Mouse (Mus musculus): ENCODE measurements around the gene Scarb2. TPM values are rescaled to one million over a fixed set of nuclear protein-coding genes. Genes with fewer than 3 reads are reported as not detected.

The Scarb2 gene
- polyA plus RNA-seq, 1 experiment from 2014 or later, result 14.3 TPM

DNA sequence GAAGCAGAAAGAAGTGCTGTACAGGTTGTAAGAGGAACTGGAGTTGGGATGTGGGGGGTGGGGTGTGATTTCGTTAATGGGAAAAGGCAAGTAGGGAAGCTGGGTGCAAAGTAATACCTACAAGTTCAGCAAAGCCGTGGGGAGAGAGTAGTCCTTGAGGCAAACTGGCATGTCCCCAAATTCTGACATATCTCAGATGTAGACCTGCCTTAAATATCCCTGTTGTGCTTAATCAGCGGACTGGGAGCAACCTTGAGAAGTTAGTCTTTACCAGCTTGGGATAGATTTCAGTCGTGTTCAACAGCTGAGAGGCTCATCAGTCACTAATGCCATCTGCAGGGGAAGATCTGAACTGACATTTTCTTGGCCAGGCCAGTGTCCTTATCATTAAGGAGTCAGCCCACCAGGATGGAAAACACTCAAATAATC lies 318 bp downstream of the Scarb2 start:
- Histone ChIP-seq H3K36me3 (no peaks in the 10 kb centered on the region), H3K4me3 (peak overlapping the region; percentile 97), H3K4me1 (peaks cover 21% of the 10 kb centered on the region), H3K9me3 (no peaks in the 10 kb centered on the region), H3K27me3 (no peaks in the 10 kb centered on the region), H3K4me2 (peak overlapping the region; percentile 72), H3K9ac (no peak overlapping the region; the same call in 1 of the 2 replicates), H3K27ac (peak overlapping the region; percentile 98)
- 29% methylated on average over 4 of the region's 4 CpGs for WGBS
- no peak for ATAC-seq (ENCODE audit: insufficient number of reproducible peaks, low FRiP score, low TSS enrichment, low read depth)

- Histone ChIP-seq H3K4me1 (peaks cover 21% of the 10 kb centered on the region), H3K27me3 (no peaks in the 10 kb centered on the region), H3K27ac (peak overlapping the region; percentile 98), H3K9me3 (no peaks in the 10 kb centered on the region), H3K36me3 (no peaks in the 10 kb centered on the region), H3K4me3 (peak overlapping the region; percentile 97), H3K9ac (peak overlapping the region; percentile 91), H3K4me2 (peak overlapping the region; percentile 72)
- WGBS, result under 1% methylated on average over 47 of the region's 48 CpGs
- ATAC-seq (ENCODE audit: insufficient number of reproducible peaks, low FRiP score, low TSS enrichment, low read depth), result peak; percentile 97
Measured at GRCm38 (mm10) chr5:92505402-92505865, 1.2 kb downstream of the Scarb2 start.

GRCm38 (mm10) chr5:92504676-92505400 lies 1.8 kb downstream of the Scarb2 start:
- Histone ChIP-seq H3K9me3 (no peaks in the 10 kb centered on the region), H3K4me1 (peaks cover 21% of the 10 kb centered on the region), H3K36me3 (no peaks in the 10 kb centered on the region), H3K4me2 (peak overlapping the region; percentile 72), H3K4me3 (peak overlapping the region; percentile 97), H3K27ac (peak overlapping the region; percentile 98), H3K9ac (peak overlapping the region; percentile 91), H3K27me3 (no peaks in the 10 kb centered on the region)
- peak; percentile 70 for ATAC-seq (ENCODE audit: insufficient number of reproducible peaks, low FRiP score, low TSS enrichment, low read depth)
- WGBS, result under 1% methylated on average over 35 of the region's 35 CpGs

DNA sequence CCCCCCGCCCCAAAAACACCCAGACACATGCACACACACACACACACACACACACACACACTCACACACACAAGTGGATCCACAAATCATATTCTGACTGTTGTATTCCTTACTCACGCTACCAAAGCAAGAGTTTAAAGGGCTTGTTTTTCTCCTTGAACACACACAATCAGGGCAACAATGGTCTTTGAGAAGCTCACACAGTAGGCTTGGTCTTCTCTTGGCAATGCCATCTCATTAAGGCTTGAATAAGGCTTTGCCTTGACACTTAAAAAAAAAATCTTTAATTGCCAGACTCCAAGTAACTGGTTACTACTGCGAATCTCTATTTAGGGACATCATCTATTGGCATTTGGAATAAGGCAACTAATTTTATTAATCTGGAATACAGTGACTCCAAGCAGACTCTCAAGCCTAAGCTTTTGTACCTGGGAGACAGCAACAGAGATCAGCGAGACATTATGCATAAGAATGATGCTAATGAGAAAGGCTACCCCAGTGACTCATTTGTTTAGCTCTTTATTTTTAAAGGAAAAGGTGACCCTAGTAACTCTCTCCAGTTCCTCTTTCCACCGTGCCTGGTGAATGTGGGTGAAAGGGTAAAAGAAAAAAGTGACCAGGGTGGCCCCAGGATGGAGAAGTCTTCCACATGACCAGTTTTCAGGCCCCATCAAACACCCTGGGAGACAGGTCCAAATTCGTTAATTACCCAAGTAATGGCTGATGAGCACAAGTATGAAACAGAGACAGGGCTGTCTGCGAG lies 2.6 kb downstream of the Scarb2 start:
- Histone ChIP-seq H3K36me3 (no peaks in the 10 kb centered on the region), H3K4me3 (peak overlapping the region; percentile 97), H3K9me3 (no peaks in the 10 kb centered on the region), H3K4me2 (peak overlapping the region; percentile 72), H3K9ac (peak overlapping the region; percentile 91; the same call in 1 of the 2 replicates), H3K27ac (peak overlapping the region; percentile 98), H3K27me3 (no peaks in the 10 kb centered on the region), H3K4me1 (peaks cover 21% of the 10 kb centered on the region)
- ATAC-seq (ENCODE audit: insufficient number of reproducible peaks, low FRiP score, low TSS enrichment, low read depth), result no peak
- 41% methylated on average over 7 of the region's 7 CpGs for WGBS

DNA sequence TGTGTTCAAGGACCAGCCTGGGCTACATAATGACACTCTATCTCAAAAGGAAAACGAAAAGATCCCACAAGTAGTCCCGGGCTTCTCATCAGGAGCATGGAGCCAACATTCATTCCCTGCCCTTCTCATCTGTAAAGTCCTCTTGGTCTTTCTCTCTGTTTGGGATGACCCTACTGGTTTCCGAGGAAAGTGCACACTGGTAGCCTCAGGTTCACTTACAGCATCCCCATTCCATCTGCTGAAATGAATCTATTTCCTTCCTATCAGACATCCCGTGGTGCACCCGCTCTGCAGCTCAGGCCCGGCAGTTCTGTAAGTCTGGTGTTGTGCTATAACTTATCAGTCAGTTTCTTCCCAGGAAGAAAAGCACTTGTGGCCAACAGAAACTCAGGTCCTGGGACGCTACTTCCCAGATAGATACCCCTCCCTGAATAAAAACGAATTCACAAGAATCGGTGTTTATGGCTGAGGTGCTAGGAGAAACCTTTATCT lies 3.2 kb downstream of the Scarb2 start:
- Histone ChIP-seq H3K27me3 (no peaks in the 10 kb centered on the region), H3K9me3 (no peaks in the 10 kb centered on the region), H3K4me2 (peak overlapping the region; percentile 72; the same call in 1 of the 2 replicates), H3K9ac (no peak overlapping the region), H3K4me3 (0 out of 2 replicates have a peak overlapping the region, but pooled peaks have one; percentile 97), H3K36me3 (no peaks in the 10 kb centered on the region), H3K27ac (no peak overlapping the region), H3K4me1 (peaks cover 21% of the 10 kb centered on the region)
- WGBS, result 82% methylated on average over 9 of the region's 9 CpGs
- no peak for ATAC-seq (ENCODE audit: insufficient number of reproducible peaks, low FRiP score, low TSS enrichment, low read depth)

GRCm38 (mm10) chr5:92499378-92499777 lies 7.3 kb downstream of the Scarb2 start:
- no peaks in the 10 kb centered on the region for H3K27me3 ChIP-seq
- H3K27ac ChIP-seq, result no peak overlapping the region
- no peak overlapping the region for H3K4me2 ChIP-seq
- no peaks in the 10 kb centered on the region for H3K9me3 ChIP-seq
- H3K9ac ChIP-seq, result no peak overlapping the region
- no peak overlapping the region for H3K4me3 ChIP-seq
- ATAC-seq (ENCODE audit: insufficient number of reproducible peaks, low FRiP score, low TSS enrichment, low read depth), result no peak
- H3K4me1 ChIP-seq, result peaks cover 25% of the 10 kb centered on the region
- 35% methylated on average over 3 of the region's 3 CpGs for WGBS
- no peaks in the 10 kb centered on the region for H3K36me3 ChIP-seq

DNA sequence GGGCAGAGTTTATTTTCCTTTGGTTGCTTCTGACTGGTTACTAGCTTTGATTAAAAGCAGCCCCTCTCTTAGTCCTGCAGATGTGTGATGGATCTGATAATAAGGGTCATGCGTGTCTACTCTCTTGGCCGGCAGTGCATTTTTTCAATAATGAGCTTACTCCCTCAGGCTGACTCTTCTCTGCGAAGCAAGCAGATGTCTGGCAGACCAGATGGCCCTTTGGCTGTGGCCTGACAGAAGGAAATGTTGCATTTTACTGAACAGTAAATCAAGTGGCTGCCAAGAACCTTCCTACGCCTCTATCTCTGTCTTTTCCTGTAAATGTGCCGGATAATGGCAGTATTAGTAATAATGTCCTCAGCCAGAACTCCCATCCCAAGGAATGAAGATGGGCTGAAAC lies 8.0 kb downstream of the Scarb2 start:
- Histone ChIP-seq H3K4me1 (peaks cover 25% of the 10 kb centered on the region), H3K36me3 (no peaks in the 10 kb centered on the region), H3K9ac (no peak overlapping the region), H3K4me2 (no peak overlapping the region), H3K27me3 (no peaks in the 10 kb centered on the region), H3K9me3 (no peaks in the 10 kb centered on the region), H3K4me3 (no peak overlapping the region), H3K27ac (no peak overlapping the region)
- ATAC-seq (ENCODE audit: insufficient number of reproducible peaks, low FRiP score, low TSS enrichment, low read depth), result 0 out of 2 replicates have a peak, but pooled peaks have one; percentile 27
- WGBS, result 20% methylated on average over 5 of the region's 5 CpGs

GRCm38 (mm10) chr5:92498225-92498624 lies 8.4 kb downstream of the Scarb2 start:
- WGBS, result 65% methylated on average over 3 of the region's 3 CpGs

GRCm38 (mm10) chr5:92495771-92496409 lies 10.7 kb downstream of the Scarb2 start:
- no peaks in the 10 kb centered on the region for H3K36me3 ChIP-seq
- peaks cover 28% of the 10 kb centered on the region for H3K4me1 ChIP-seq
- no peak for ATAC-seq (ENCODE audit: insufficient number of reproducible peaks, low FRiP score, low TSS enrichment, low read depth)
- no peaks in the 10 kb centered on the region for H3K9me3 ChIP-seq
- H3K9ac ChIP-seq, result no peak overlapping the region
- no peak overlapping the region; the same call in 1 of the 2 replicates for H3K27ac ChIP-seq
- H3K27me3 ChIP-seq, result no peaks in the 10 kb centered on the region
- no peak overlapping the region for H3K4me2 ChIP-seq
- 82% methylated on average over 7 of the region's 7 CpGs for WGBS
- no peak overlapping the region for H3K4me3 ChIP-seq

More at GRCm38 (mm10) chr5:92498225-92498624, 8.4 kb downstream of the Scarb2 start:
- Histone ChIP-seq H3K4me2 (no peak overlapping the region), H3K27ac (no peak overlapping the region), H3K36me3 (no peaks in the 10 kb centered on the region), H3K4me1 (peaks cover 24% of the 10 kb centered on the region), H3K9ac (no peak overlapping the region), H3K4me3 (no peak overlapping the region), H3K9me3 (no peaks in the 10 kb centered on the region), H3K27me3 (no peaks in the 10 kb centered on the region)
- no peak for ATAC-seq (ENCODE audit: insufficient number of reproducible peaks, low FRiP score, low TSS enrichment, low read depth)

DNA sequence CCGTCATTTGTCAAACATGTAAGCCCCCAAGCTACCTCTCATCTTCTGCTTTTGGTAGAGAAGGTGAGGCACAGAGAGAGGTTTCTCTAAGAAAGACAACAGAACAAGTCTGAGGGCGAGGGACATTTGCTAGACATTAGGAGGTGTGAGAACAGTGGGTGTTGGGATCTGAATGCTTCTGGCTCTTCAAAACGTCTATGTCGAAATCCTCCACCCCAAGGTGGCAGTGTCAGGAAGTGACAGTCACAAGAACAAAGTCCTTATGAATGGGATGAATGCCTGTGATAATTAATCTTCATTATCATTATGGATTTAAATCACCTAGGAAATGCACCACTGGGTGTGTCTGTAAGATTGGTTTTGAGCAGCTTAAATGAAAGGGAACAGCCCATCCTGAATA lies 11.3 kb downstream of the Scarb2 start:
- 38% methylated on average over 4 of the region's 4 CpGs for WGBS
- Histone ChIP-seq H3K4me2 (no peak overlapping the region), H3K9ac (no peak overlapping the region), H3K9me3 (no peaks in the 10 kb centered on the region), H3K4me1 (peaks cover 33% of the 10 kb centered on the region), H3K27ac (no peak overlapping the region), H3K4me3 (no peak overlapping the region), H3K36me3 (no peaks in the 10 kb centered on the region), H3K27me3 (no peaks in the 10 kb centered on the region)
- ATAC-seq (ENCODE audit: insufficient number of reproducible peaks, low FRiP score, low TSS enrichment, low read depth), result no peak

GRCm38 (mm10) chr5:92493423-92493822 lies 13.2 kb downstream of the Scarb2 start:
- Histone ChIP-seq H3K4me2 (no peak overlapping the region), H3K9me3 (no peaks in the 10 kb centered on the region), H3K27me3 (no peaks in the 10 kb centered on the region), H3K9ac (no peak overlapping the region), H3K36me3 (no peaks in the 10 kb centered on the region), H3K27ac (peak overlapping the region; percentile 65), H3K4me3 (no peak overlapping the region), H3K4me1 (peaks cover 45% of the 10 kb centered on the region)
- WGBS, result 33% methylated on average over 7 of the region's 7 CpGs
- 0 out of 2 replicates have a peak, but pooled peaks have one; percentile 58 for ATAC-seq (ENCODE audit: insufficient number of reproducible peaks, low FRiP score, low TSS enrichment, low read depth)
